Mouse (Mus musculus): Measurements from ENCODE around the gene Psg29.

The Psg29 gene

DNA sequence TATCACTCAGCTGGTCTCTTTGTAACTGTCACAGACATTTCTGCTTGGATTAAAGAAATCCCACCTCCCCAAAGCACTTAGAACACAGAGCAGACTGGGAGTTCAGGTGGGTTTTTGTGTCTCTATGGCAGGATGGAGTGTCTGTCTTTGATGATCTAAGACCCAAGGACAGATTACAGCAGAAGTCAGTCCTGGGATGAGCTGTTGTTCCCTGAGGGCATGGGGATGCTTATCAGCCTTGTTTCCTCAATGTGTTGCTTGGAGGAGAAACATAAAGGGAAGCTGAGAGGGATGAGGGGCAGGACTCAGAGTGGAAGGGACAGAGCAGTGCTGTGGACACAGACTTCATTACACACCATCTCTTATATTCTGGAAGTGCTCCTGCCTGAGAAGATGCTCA is at the start of gene Psg29:
Psg29 (plus strand) TSS at position 301 of the 400 bp plus-strand sequence.
- in situ Hi-C loops (cut with MboI; ENCODE audit: low sequenced_read_pairs): no loop called here

DNA sequence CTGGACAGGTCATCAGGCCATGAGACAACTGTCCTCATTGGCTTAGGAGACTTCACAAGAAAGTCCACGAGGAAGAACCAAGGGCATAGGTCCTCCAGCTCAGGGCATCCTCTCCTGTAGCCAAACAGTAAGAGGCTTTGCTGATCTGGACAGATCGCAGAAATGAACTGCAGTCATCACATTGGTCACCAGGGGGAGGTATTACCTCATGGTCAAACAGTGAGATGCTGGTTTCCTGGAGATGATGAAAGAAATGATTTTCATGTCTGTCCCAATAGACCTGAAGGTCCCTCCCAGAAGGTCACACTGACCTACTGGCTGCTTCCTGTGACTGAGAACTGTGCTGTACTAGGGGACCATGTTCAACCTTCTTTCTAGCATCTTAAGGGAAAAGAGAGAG is 47.6 kb upstream of the Psg29 start:
- in situ Hi-C loops (cut with MboI; ENCODE audit: low sequenced_read_pairs): no loop called here

DNA sequence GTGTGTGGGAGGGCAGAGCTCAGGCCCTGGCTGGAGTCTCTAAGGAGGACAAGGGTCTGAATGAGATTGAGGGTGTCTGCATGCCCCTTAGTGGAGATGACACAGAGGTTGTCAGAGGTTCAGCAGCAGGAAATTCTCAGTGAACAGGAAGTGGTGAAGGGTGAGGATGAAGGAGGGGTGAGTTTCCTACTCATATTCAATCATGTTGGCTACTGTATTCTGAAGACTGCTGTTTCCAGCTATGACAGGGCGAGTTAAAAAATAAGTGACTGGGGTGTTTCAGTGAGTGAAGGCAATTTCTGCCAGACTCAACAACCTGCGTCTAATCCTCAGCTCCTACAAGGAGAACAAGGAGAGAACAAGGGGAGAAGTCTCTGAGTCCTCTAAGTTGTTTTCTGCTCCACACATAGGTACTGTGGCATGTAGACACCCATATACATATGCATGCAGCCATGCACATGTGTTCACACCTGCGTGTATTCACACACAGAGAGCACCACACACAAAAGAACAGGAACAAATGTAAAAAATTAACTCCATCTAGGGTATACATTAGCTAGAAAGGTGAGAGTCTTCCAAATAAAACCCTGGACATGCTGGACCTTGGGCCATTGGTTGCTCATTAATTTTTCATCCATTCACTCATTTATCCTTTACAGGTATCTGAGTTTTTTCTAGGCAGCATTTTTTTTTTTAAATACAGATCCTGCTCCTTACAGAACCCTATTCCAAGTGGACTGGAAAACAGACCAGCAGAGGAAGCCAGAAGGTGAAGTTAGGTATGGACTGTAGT is 46.2 kb upstream of the Psg29 start:
- in situ Hi-C loops (cut with MboI; ENCODE audit: low sequenced_read_pairs): no loop called here

DNA sequence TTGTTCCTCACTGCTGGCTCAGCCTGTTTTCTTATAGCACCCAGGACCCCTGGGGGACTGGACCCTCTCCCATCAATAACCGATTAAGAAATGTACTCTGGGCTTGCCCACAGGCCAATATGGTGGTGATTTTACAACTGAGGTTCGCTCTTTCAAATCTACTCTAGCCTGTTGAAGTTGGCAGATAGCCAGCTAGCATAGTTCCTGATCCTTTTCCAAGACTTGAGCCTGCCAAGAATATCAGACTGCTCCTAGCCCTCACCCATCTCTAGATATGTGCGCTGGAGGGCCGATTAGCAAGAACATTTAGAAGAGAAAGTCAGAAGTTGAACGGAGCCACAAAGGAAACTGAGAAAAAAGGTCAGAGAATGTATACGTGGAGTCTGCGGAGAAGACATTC is 44.3 kb upstream of the Psg29 start:
- in situ Hi-C loops (cut with MboI; ENCODE audit: low sequenced_read_pairs): no loop called here

DNA sequence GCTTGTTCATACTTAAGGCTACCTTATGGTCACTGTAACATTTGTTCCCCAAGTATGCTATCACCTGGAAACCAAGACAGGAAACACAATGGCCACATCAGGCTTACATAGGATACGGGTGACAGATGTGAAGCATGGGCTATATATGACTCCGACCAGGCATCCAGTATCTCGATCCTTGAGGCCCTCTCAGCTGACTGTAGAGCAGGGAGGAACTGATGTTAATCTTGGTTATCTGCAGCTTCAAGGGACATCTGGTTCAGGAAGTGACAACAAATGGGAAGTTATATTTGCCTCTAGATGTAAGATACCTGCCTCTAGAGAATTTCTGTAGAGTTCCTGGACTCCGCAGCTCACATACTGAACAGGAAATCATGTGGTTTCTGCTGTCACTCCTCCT is 31.4 kb upstream of the Psg29 start:
- in situ Hi-C loops (cut with MboI; ENCODE audit: low sequenced_read_pairs): no loop called here

DNA sequence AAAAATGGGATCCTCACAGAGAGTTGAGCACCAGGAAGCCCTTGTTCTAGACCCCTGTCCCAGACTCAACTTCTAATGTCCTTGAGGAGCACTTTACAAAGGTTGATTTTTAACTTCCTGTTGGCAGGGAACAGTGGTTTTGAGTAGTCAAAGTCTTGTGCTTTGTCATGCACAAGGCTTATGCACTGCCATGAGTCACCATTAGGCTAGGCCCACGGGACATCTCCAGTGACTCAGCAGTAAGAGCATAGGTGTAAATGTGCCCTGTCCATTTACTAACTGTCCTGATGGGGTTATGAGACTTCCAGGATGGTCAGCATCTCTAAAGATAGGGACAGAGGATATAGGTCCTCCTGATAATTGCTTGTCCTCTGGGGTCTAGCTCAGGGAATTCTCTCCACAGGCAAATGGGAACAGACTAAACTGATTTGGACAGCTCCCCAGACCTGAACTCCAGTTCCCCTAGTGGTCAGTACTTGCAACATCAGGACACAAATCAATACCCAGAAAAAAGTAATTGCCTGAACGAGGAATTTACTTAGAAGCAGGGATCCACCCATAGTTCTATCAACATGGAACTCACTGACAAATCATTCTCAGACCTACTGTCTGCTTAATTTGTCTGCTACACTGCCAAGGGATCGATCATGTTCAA is 2.4 kb downstream of the Psg29 start:
- in situ Hi-C loops (cut with MboI; ENCODE audit: low sequenced_read_pairs): no loop called here

Data from CH12F3 (cell line).